In genomic region chr13:82942691-82943341, GRCm38 (mm10) we compare ENCODE assay signal across 13 mouse cellular contexts.
A peak's percentile ranks its signal among the peaks of the same experiment; 100 is the strongest.
DNase-seq lines count a peak whose midpoint lies in the region; ATAC-seq and TF ChIP-seq lines count a peak whose summit lies in the region.
"Had no signal": no experiment of that assay in that cellular context is flagged by ENCODE, and none has a peak within 500 bp of the region (broad histone marks: within the 10 kb centered on the region; RNA-seq: fewer than 3 reads in every experiment).

No protein-coding gene starts in this region.

- H3K27me3 ChIP-seq in heart, postnatal 0 days (ENCODE audit: control insufficient read depth, insufficient read depth, low read length), result no peaks in the 10 kb centered on the region
- H3K27me3 ChIP-seq: stomach, embryonic 15.5 days had no signal

- H3K9me3 ChIP-seq in heart, postnatal 0 days (replicated peaks; ENCODE audit: control insufficient read depth, low read length), result no peaks in the 10 kb centered on the region
- H3K9me3 ChIP-seq: stomach, embryonic 15.5 days had no signal

- 20% methylated on average over 11 of the region's 11 CpGs for WGBS in heart, postnatal 0 days

- peak overlapping the region; percentile 59 for H3K4me2 ChIP-seq in heart, postnatal 0 days (ENCODE audit: low read depth, low read length)
- H3K4me2 ChIP-seq: stomach, embryonic 15.5 days had no signal

- H3K36me3 ChIP-seq in heart, postnatal 0 days (replicated peaks; ENCODE audit: control insufficient read depth, insufficient read depth, low read length), result no peaks in the 10 kb centered on the region
- H3K36me3 ChIP-seq: stomach, embryonic 15.5 days had no signal

- H3K27ac ChIP-seq in heart, postnatal 0 days (ENCODE audit: low read depth), result no peak overlapping the region
- H3K27ac ChIP-seq: stomach, embryonic 15.5 days had no signal

- H3K4me3 ChIP-seq in heart, postnatal 0 days (ENCODE audit: low read depth, low read length), result peak overlapping the region; percentile 38
- H3K4me3 ChIP-seq: stomach, embryonic 15.5 days had no signal

- no peak for ATAC-seq in heart, postnatal 0 days (ENCODE audit: insufficient read depth, low read depth)
- no peak for ATAC-seq in inflammation-experienced regulatory T-cells, adult 6 months
- ATAC-seq: intestine, postnatal 0 days had no signal

- no peaks in the 10 kb centered on the region for H3K4me1 ChIP-seq in heart, postnatal 0 days (ENCODE audit: control insufficient read depth, insufficient read depth)
- H3K4me1 ChIP-seq: stomach, embryonic 15.5 days had no signal

- no peak for TF ChIP-seq EP300 in heart, postnatal 0 days (IDR thresholded peaks at IDR 0.05; ENCODE audit: low read depth)

- TF ChIP-seq CTCF in heart, postnatal 0 days (IDR thresholded peaks at IDR 0.05; ENCODE audit: low read depth), result no peak

- H3K9ac ChIP-seq in heart, postnatal 0 days (replicated peaks; ENCODE audit: low read depth, low read length), result peak overlapping the region; percentile 14; the same call in 1 of the 2 replicates
- H3K9ac ChIP-seq: stomach, embryonic 15.5 days had no signal

- DNase-seq in gastrocnemius, adult 18-20 months (ENCODE audit: low spot score), result peak; percentile 12
- DNase-seq in gastrocnemius, postnatal 25 days, result no peak
- peak; percentile 30 for DNase-seq in right cerebral cortex, adult 18-20 months
- DNase-seq in right cerebral cortex, postnatal 14 days, result no peak
- no peak for DNase-seq in heart, postnatal 0 days (ENCODE audit: low spot score)
- no peak for DNase-seq in kidney, postnatal 25 days
- DNase-seq in cerebellum, postnatal 4 days (ENCODE audit: low spot score in 2 of 2), result no peak
- DNase-seq: adrenal gland, postnatal 14 days; cerebellum, postnatal 14 days; layer of hippocampus, adult 9-11 months had no signal

Comparison
In these comparisons a context has a peak if more than half of its experiments do, and no peak if none do; other contexts are left out.
1. DNase-seq: peak in gastrocnemius, adult 18-20 months (single experiment) and right cerebral cortex, adult 18-20 months (single experiment); none in gastrocnemius, postnatal 25 days (single experiment), right cerebral cortex, postnatal 14 days (single experiment), heart, postnatal 0 days (single experiment), kidney, postnatal 25 days (0 of 2) and cerebellum, postnatal 4 days (0 of 2).